Mouse (Mus musculus) gastrocnemius, postnatal 4 days (tissue): Measurements from ENCODE around the gene Dpp4. TPM values are rescaled to one million over a fixed set of nuclear protein-coding genes. Genes with fewer than 3 reads are reported as not detected.
A peak's percentile ranks its signal among the peaks of the same experiment; 100 is the strongest.

ENCODE experiments used
- DNase-seq, 2 experiments: peaks; one replicate each; pipeline ENCODE4 v3.0.0; 2021 to 2022; ENCODE audit warnings: low spot score in 2 of 2, mixed read lengths in 2 of 2
- total RNA-seq, 2 experiments: library from RNA; stranded (reverse); gene quantifications; 2 replicates each; pipeline ENCODE4 v1.2.3; 2021

Dpp4 gene
- total RNA-seq, 2 experiments from 2014 or later = 15.6 to 17.5 TPM

DNA sequence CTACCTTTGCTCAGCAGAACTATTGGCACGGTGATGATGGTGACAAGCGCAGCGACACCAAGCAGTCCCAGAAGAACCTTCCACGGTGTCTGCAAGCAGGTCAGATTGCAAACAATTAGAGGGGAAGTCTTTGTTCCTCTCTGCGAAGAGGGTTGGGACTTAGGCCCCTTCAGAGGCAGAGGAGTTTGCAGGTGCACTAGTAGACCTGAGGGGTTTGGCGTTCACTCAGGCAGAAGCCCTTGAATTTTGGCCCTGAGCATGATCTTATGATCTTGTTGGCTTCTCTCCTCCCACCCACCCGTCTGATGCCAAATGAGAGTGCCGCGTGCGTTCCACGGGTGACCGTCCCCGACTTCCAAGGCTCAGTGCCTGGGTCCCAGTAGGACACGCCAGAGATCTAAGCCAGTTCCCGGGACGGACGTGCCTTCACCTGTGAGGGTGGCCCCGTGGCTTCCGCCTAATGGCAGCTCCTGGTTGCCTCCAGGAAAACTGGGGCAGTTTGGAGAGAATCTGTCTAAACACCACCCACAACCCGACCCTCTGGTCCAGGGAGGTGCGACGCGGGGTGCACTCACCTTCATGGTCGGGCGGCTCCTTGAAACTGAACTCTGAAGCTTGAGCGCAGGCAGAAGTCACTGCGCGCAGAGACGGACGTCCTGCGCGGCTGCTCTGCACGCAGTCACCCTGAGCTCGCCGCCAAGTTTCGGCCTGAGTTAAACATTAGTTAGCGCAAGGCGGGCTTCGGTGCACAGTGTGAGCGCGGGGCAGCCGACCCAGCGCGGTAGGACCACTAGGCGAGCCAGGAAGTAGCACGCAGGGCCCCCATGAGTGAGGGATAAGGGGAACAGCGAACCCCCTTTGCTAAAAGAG, 585 bp downstream of the Dpp4 start:
- DNase-seq = peak; percentile 26 to 68

GRCm38 (mm10) chr2:62408701-62409201, 3.3 kb downstream of the Dpp4 start:
- no peak for DNase-seq

DNA sequence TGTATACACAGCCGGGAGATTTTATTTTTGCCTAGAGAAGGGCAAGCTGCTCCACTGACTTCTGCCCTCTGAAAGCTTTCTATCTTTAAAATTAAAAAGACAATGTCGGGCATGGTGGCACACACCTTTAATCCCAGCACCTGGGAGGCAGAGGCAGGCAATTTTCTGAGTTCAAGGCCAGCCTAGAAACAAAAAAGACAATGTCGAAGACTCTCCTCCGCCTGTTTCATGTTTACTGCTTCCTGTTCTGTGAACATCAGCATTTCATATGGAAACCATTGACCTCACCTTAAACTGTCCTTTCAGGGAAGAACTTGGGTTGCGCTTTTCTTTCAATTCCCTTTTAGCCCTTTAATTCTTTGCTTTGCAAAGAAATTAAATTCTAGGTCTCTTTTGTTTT, 3.8 kb downstream of the Dpp4 start:
- DNase-seq = no peak

- no peak for DNase-seq
Observed at GRCm38 (mm10) chr2:62403556-62404135, 8.4 kb downstream of the Dpp4 start.

- peak in 1 of 2 experiments; percentile 31 for DNase-seq
Observed at GRCm38 (mm10) chr2:62401011-62401410, 11.0 kb downstream of the Dpp4 start.

DNA sequence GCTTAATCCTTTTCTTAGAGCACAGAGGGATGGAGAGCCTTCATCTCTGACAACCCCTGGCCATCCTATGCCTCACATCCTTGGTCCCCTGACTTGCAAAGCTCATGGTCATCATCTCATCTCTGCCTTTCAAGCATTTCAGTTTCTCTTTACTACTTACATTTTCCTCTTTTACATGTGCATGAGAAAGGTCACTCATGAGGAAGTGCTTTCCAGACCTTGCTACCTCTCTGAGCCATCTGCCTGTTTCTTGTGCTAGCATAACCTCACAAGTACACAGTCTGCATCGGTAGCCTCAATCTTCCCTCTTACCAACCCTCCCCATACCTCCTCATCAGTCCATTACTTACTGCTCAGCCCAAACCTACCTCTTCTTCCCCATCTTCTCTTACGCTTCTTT, 12.2 kb downstream of the Dpp4 start:
- DNase-seq = no peak

DNA sequence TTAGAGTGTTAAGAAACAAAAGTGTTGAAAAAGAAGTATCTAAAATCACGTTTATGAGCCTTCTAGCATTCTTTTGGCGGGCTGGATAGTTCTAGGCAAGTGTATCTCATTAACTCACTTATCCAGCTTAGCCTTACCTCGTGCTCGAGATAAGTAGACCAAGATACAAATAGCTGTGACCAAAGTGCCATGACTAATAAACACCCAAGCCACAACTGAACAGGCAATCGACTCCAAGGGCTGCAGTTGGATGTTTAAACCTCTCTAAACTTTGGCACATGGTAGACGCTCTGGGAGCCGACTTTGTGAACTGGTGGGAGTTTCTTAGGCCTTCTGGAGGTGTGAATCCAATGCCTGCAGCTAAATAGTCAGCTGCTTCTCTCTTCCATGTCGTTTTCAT, 12.7 kb downstream of the Dpp4 start:
- no peak for DNase-seq

- no peak for DNase-seq
Observed at GRCm38 (mm10) chr2:62398115-62398875, 13.7 kb downstream of the Dpp4 start.

DNA sequence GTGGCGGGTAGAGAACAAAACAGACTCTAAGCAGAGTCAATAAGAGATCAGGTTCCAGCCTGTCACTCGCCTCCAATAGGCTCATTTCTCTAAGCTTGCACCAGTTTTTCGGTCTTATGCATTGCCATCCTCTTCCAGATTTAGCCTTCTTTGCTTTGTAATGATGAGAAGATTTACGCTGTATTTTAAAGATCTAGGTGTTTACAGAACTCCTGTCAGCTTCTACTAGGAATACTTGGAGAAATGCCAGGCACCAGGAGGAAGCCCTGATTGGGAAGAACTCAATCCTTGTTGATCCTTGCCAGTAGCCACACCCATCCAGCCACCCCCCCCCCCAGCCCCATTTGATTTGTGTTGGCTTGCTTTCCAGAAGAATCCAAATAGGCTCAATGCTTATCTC, 14.4 kb downstream of the Dpp4 start:
- no peak for DNase-seq

GRCm38 (mm10) chr2:62396799-62397198, 15.2 kb downstream of the Dpp4 start:
- DNase-seq = no peak

DNA sequence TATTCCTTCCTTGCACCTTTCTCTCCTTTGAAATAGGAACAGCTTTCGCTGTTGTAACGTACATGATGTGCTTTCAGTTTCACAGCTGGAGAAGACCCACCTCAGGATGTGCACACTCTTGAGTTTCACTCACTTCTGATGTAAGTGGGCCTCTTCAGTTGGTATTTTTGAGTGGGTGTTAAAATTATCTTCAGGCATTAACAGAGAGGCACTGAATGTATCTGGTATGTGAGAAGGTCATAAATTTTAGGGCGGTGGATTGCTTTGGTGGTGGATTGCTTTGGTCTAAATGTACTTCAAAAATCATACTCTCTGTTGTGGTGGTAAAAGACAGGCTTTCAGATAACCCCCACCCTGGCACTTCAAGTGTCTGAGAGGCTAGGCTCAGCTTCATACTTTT, 17.2 kb downstream of the Dpp4 start:
- DNase-seq = no peak

- DNase-seq = no peak
Observed at GRCm38 (mm10) chr2:62392098-62392497, 19.9 kb downstream of the Dpp4 start.

- no peak for DNase-seq
Observed at GRCm38 (mm10) chr2:62390961-62391461, 21.0 kb downstream of the Dpp4 start.

DNA sequence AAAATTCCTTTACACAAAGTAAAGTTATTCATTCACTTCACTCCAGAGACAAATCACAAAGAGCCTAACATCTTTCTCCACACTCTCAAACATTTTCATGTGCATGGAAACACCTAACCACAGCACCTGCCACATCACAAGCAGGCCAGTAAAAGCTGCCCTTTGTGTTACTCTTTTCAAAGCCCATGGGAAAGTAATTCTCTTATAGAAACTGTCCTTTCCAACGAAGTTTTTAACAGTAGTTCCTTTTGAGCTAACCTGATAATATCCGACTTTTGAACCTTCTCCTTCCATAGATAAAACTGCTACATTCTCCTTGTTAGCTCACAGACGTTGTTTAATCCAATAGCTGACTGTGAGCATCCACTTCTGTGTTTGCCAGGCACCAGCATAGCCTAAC, 21.7 kb downstream of the Dpp4 start:
- DNase-seq = no peak

DNA sequence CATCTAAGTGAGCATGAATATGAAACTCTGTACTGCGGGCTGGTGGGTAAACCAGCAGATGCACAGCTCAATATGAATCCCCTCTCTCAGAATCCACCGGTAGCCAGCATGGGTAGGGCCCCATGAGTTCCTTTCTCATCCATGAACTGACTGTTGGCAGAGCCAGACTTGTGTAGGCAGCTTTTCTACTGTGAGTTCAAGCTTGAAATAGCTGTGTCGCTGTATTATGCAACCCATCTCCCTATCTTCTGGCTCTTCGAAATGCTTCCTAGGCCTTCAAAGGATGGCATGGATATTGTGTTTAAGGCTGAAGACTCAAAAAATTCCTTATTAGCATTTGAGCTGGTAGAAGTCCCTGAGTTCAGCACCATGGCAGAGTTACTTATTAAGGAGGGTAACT, 23.2 kb downstream of the Dpp4 start:
- DNase-seq = no peak

DNA sequence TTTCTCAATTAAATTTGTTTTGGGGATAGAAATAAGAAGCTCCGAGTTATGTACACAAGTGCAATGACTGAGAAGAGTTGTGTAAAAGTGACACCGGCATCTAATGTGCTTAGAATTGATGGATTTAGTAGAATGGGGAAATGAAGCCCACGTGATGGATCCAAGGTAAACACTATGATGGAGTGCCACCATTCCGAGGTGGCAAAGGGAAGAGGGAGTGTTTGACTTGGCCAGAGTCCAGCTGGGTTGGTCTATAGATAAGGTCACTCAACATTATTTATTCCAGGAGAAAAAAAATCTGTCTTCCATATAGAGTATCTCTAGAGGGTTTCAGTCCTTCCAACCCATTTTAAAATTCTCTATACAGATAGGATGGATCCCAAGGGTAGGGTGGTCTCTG, 28.8 kb downstream of the Dpp4 start:
- DNase-seq = no peak

- DNase-seq = no peak
Observed at GRCm38 (mm10) chr2:62382440-62382839, 29.6 kb downstream of the Dpp4 start.

- DNase-seq = peak in 1 of 2 experiments; percentile 46
Observed at GRCm38 (mm10) chr2:62381756-62382155, 30.3 kb downstream of the Dpp4 start.

GRCm38 (mm10) chr2:62373692-62374091, 38.3 kb downstream of the Dpp4 start:
- no peak for DNase-seq

- DNase-seq = no peak
Observed at GRCm38 (mm10) chr2:62370048-62370447, 42.0 kb downstream of the Dpp4 start.

DNA sequence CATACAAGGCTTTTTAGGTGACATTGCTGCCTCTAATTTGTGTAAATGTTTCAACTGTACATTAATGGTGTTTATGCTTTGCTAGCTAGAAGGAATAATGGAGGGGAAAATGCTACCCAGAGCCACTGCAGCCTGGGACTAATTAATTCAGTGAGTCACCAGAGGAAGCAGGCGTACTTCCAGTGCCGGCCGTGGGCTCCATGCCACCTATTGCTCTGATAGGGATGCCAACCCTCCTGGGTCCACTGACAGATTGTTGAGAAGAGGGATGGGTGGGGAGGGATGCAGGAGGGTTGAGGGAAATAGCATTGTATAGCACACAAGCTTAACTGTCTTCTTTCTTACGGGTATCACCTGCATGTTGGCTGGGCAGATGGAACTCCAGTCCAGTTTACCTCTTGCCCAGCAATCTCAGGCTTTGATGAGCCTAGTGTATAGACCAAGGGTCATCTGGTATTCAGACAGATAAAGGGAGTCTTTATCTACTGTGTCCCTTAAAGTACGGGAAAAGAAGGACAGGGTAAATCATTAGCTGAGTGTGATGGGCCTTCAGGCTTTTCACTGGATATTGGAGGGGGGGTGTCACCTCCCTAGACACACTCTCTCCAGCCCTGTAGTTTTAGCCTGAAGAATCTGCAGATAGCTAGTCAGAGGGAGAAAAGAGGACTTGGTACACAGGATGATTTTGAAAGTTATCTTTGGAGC, 43.5 kb downstream of the Dpp4 start:
- DNase-seq = no peak
